Mouse (Mus musculus) bone marrow macrophage, adult 2 months (primary cell): ENCODE results near the gene Tmem102.

Experiments
- CTCF ChIP-seq: IDR thresholded peaks from 2 replicates; pipeline ENCODE4 v1.5.1; 2012; ENCODE audit warnings: low read depth, mild to moderate bottlenecking, low read length, moderate library complexity
- POLR2A ChIP-seq: IDR thresholded peaks from 2 replicates; pipeline ENCODE4 v1.6.1; 2012; ENCODE audit warnings: mild to moderate bottlenecking, low read depth, low read length, borderline replicate concordance

DNA sequence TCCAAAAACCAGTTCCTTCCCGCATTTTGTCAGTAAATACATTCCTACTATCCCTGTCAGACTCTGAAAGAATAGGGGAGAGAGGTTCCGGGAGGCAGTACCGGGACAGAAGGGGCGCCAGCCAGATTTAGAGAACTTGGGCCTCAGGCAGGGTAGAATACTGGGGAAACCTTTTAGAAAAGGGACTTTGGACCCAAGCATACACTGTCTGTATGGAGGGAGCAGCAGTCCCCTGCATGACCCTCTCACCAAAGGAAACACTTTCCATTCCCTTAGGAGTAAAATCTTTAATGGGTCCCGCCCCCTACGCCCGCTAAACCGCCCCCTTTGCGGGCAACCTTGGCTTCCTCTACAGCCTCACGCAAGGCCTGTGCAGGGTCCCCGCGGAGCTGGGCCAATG, 2.1 kb downstream of the Tmem102 start:
- no peak for TF ChIP-seq CTCF
- TF ChIP-seq POLR2A = no peak
